Mouse (Mus musculus) urinary bladder, postnatal 14 days (tissue): Measurements from ENCODE around the gene Snapin.
A peak's percentile ranks its signal among the peaks of the same experiment; 100 is the strongest.

Experiments used
- DNase-seq: peaks from one replicate; pipeline ENCODE4 v3.0.0; 2021; ENCODE audit warnings: low spot score

Gene Snapin

DNA sequence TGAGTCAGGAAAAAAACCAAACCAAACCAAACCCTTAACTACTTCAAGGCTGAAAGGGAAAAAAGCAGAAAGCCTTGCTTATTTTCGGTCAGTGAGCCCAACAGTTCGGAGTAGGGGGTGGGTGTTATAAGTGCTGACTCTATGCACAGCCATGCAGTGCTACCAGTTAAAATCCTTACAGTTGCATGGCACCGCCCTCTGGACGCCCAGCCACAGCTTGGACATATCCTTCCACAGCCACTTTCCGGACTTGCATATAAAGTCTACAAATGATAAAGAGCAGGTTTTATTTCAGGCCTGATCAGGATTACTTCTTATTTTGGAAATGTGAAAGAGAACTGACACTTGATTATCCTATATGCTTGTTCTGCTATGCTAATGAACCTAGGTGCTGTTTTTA is 14.4 kb upstream of the Snapin start:
- DNase-seq, result no peak

DNA sequence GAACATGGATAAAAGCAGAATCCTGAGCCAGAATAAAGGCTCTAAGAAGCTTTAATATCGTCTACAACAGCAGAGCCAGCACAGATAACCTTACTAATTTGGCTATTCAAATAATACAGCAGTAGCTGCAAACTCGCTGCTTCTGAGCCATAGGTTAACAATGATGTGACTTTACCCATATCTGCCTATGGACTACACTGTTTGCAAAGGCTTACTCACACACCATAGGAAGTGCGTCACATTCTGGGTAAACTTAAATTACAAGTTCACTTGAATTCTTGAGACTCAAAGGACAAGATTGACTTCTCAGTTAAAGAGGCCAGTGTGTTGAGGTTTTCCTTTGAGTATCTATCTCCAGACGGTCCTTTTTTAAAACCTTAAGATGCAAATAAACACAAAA is 12.6 kb upstream of the Snapin start:
- no peak for DNase-seq

- DNase-seq, result no peak
These were observed 6.8 kb upstream of the Snapin start for GRCm38 (mm10) chr3:90497597-90497996.

- no peak for DNase-seq
These were observed 5.2 kb upstream of the Snapin start for GRCm38 (mm10) chr3:90495850-90496525.

DNA sequence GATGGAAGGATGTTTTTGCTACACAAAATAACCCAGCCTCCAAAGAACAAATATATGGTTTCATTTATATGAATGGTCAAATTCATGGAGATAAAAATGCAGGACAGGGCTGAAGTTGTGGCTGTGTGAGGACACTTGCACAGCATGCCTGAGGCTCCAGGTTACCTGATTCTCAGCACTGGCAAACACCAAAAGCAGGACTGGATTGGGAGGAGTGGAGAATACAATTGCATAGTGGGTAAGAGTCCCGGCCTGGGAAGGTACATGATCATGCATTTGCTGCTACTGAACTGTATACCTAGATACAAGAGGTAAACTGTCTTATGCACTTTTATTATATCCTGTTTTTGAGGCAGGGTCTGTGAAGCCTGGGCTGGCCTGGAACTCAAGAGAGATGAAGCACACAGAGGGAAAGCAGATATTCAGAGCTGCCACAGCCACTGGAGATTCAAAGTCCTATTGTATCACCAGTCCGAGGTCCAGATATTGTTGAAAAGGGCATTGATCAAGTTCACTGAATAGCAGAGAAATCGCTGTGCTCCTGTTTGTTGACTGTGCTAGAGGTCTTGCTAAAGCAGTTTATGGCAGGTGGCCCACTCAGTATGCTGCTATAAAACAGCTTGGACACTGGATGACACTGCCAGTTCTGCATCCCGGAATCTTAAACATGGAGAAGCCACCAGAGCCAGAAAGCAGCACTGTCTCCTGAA is 3.2 kb upstream of the Snapin start:
- no peak for DNase-seq

- peak; percentile 35 for DNase-seq
These were observed 517 bp upstream of the Snapin start for GRCm38 (mm10) chr3:90491350-90491749.

DNA sequence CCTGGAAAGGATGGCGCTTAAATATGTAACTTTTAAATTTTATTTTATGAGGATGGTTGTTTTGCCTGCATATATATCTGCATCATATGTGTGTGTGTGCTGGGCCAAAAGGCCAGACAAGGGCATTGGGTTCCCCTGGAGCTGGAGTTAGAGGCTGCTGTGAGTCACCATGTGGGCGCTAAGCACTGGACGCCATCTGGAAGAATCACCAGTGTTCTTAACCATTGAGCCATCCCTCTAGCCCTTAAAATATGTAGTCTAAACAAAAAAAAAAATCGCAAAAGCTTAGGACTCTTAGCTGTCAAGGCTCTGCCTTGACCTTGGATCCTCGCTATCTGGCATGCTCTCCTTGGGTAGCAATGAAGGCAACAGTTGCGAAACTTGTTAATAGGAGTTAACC is 2.3 kb downstream of the Snapin start:
- DNase-seq, result no peak

DNA sequence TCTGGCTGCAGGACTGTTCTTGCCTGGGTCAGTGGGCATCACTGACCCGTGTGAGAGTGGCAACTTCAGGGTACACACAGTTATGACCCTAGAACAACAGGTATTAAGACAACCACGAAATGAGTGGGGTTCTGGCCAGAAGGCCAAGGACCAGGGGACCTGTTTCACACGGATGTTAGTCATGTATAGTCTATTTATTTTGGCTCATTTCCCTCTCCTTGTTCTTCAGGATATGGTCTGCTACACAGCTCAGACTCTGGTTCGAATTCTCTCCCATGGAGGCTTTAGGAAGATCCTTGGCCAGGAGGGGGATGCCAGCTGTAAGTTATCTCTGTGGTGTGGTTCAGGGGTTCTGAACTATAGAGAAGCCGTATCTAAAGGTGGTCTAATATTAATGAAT is 3.8 kb downstream of the Snapin start:
- DNase-seq, result no peak

DNA sequence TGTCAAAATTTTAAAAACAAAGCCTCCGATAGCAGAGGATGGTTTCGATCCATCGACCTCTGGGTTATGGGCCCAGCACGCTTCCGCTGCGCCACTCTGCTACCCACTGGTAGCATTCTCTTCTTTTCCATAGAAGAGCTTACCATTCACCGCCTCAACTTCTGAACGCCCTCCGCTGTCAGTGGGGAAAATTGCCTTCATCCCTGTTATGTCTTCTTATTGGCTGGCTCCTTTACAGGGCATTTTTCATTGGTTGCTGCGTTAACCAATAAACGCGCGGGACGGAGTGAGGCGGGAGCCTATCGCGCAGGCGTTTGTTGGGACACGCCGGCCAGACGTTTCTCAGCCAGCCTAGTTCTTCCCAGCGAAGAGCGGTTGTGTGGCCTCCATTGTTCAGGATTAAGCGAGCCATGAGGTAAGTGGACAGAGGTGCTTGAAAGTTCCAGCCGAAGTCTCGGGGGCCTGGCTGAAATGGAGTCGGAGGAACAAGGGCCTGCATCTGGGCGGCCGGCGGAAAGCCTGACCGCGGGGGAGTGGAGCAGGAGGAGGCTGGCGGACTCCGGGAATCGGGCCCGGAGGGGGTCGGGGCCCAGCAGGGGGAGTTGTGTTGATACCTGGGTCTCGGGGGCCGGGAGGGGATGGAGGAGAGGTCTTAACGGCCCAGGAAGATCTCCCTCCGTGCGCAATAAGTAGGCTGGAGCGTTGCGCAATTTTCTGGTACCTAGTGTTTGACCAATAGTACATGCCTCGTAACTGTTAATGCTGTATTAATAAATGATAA is 14.8 kb downstream of the Snapin start, which contains the start of gene Ilf2:
TSS of gene Ilf2 (plus strand) at position 296 of the 781 bp plus-strand sequence.
- DNase-seq, result peak; percentile 95

- DNase-seq, result no peak
These were observed 15.5 kb downstream of the Snapin start for GRCm38 (mm10) chr3:90475151-90475830.

GRCm38 (mm10) chr3:90472213-90472612 is 18.6 kb downstream of the Snapin start:
- peak; percentile 58 for DNase-seq

DNA sequence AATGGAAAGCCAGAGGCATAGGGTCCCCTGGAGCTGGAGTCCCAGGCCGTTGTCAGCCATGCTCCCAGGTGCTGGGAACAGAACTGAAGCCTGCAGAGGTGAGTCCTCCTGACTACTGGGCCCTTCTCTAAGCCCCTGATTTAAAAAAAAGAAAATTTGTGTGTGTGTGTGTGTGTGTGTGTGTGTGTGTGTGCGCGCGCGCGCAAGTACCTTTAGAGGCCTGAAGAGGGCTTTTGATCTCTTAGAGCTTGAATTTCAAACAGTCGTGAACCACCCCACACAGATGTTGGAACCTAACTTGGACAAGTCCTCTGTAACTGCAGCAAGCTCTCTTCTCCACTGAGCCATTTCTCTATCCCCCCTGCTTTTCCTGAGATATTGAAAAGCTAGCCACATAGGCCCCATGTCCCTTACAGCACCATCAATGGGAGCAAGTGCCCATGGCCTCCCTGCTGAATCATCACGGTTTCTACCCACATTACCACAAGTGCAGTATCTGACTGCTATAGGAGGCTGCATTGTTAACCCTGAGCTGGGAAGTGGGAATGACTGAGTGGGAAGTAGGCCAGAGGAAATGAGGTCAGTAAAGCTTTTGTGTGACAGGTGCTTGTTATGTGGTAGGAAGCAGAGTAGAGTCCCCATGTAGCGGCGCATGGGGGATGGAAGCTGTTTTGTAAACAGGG is 23.1 kb downstream of the Snapin start:
- no peak for DNase-seq

DNA sequence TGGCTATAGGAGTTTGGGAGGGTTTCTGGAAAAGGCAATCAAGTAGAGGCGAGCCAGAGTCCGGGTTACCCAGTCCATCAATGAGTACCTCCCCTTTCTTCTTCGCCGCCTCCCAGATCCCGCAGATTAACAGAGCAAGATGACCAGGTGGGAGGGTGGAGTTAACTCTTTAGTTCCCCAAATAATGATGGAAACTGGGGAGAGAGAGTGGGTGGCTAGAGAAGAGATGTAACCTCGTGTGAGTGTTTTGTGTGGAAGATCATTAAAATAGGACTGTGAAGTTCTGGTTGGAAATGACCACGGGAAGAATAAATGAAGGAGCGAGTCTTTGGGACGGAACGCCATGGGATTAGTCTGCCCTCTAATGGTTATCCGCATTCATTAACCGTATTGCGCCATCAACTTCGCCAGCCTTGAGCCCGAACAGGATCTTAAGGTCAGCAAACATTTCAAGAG is 24.5 kb downstream of the Snapin start:
- DNase-seq, result peak; percentile 71

DNA sequence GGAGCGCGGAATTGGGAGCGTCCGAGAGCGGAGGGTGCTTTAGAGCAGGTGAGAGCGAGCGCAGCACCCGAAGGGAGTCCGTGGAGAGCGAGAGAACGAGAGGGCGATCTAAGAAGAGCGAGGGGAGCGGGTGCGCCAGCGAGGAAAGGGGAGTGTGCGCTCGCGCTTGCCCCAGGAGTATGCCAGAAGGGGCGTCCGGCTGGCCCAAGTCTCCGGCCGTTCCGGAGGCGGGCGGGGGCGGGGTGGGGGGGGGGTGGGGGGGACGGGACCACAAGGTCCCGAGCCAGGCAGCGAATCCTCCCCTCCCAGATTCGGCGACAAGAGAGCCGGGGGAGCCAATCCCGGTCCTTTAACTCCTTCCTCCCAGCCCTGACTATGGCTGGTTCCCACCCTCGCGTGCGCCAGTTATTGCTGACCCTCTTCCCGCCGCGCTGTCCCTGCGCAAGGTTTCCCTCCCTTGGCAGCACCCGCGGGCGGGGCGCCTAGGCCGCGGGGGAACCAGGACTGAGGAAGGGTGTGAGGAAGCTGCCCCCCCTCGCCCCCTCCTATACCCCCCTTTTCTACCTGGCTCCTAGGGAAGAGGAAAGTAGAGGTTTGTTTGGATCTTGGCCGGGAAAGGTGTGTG is 25.0 kb downstream of the Snapin start, which contains the start of gene Npr1:
TSS of gene Npr1 (minus strand) at position 181 of the 625 bp plus-strand sequence.
- peak; percentile 41 for DNase-seq

GRCm38 (mm10) chr3:90465081-90465685 is 25.6 kb downstream of the Snapin start:
- DNase-seq, result peak; percentile 16

GRCm38 (mm10) chr3:90464552-90465080 is 26.2 kb downstream of the Snapin start:
- DNase-seq, result peak; percentile 41

DNA sequence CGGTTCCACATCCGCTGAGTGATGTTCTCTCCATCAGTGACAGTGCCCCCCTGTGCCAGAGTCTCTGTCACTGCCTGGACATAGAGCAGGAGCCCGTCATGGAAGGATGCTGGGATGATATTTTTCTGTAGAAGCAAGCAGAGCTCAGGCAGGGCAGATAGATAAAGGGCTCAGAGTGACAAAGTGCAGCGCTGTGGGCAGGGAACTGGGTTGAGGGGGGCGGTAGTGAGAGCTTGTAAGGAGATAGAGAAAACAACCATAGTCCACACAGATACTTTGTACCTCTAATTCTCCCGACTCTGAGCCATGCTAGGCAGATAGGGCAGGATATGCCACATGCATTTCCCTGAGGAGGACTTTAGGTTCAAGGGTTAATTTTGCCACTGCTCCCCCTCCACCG is 28.3 kb downstream of the Snapin start:
- no peak for DNase-seq

DNA sequence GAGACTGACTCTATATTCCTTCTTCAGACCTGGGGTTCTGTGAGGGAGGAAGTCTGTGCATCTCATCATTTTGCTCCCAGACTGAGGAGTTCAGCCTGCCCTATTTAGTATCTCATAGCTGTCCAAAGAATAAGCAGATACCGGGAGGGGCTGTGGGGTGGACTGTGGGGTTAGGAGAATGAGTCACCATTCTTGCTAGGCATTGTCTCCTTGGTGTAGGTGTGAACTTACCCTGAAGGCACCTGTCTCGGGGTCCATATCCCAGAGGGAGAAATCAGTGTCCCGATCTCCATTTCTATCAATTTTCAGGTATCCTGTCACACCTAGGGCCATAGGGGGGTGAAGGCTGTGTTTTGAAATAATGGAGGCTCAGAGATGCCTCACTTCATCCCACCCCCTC is 28.9 kb downstream of the Snapin start:
- no peak for DNase-seq

DNA sequence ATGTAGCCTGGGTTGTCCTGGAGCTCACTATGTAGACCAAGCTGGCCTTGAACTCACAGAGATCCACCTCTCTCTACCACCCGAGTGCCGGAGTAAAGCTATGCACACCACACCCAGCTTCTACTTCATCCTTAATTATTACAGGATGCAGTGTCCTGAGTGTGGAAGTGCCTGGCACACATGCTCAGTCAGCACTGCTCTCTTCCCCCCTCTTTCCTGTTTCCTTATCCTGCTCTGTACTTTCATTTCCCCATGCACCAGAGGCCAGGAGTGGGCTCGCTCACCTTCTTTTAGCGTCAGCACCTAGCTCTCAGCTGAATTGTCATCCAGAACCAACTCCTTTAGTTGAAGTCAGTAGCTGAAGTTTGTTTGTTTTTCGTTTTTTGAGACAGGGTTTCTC is 30.5 kb downstream of the Snapin start:
- DNase-seq, result no peak

GRCm38 (mm10) chr3:90459727-90460126 is 31.1 kb downstream of the Snapin start:
- no peak for DNase-seq
